ENCODE assay signal across 16 mouse cellular contexts in genomic region chr9:64621499-64622296, GRCm38 (mm10).
DNase-seq lines count a peak whose midpoint lies in the region; ATAC-seq and TF ChIP-seq lines count a peak whose summit lies in the region.
"Had no signal": no experiment of that assay in that cellular context is flagged by ENCODE, and none has a peak within 500 bp of the region (broad histone marks: within the 10 kb centered on the region; RNA-seq: fewer than 3 reads in every experiment).

No protein-coding gene starts in this region.

- H3K4me1 ChIP-seq in forebrain, embryonic 16.5 days (replicated peaks; ENCODE audit: control insufficient read depth, insufficient read depth, low read length), result peaks cover 17% of the 10 kb centered on the region
- H3K4me1 ChIP-seq in midbrain, embryonic 11.5 days (ENCODE audit: control insufficient read depth, insufficient read depth, low read length), result peaks cover 4% of the 10 kb centered on the region; the same call in 1 of the 2 replicates
- H3K4me1 ChIP-seq in lung, postnatal 0 days (ENCODE audit: insufficient read depth, low read depth, low read length), result no peaks in the 10 kb centered on the region
- H3K4me1 ChIP-seq: heart, embryonic 13.5 days; liver, embryonic 15.5 days had no signal

- H3K9ac ChIP-seq in forebrain, embryonic 16.5 days (replicated peaks; ENCODE audit: low read depth, low read length), result no peak overlapping the region
- H3K9ac ChIP-seq in midbrain, embryonic 11.5 days (ENCODE audit: low read length), result no peak overlapping the region
- H3K9ac ChIP-seq in lung, postnatal 0 days (replicated peaks; ENCODE audit: low read depth), result no peak overlapping the region
- H3K9ac ChIP-seq: heart, embryonic 13.5 days; liver, embryonic 15.5 days had no signal

- WGBS in forebrain, embryonic 16.5 days, result 25% methylated on average over 5 of the region's 5 CpGs
- WGBS in midbrain, embryonic 11.5 days, result 38% methylated on average over 5 of the region's 5 CpGs
- 54% methylated on average over 5 of the region's 5 CpGs for WGBS in lung, postnatal 0 days

- no peak overlapping the region for H3K4me2 ChIP-seq in forebrain, embryonic 16.5 days (ENCODE audit: low read length)
- H3K4me2 ChIP-seq in midbrain, embryonic 11.5 days, result no peak overlapping the region
- H3K4me2 ChIP-seq in lung, postnatal 0 days (replicated peaks; ENCODE audit: low read depth, low read length), result no peak overlapping the region
- H3K4me2 ChIP-seq: heart, embryonic 13.5 days; liver, embryonic 15.5 days had no signal

- H3K4me3 ChIP-seq in forebrain, embryonic 16.5 days (replicated peaks; ENCODE audit: low read length), result no peak overlapping the region
- H3K4me3 ChIP-seq in midbrain, embryonic 11.5 days (ENCODE audit: low read depth, low read length), result no peak overlapping the region
- H3K4me3 ChIP-seq in lung, postnatal 0 days (ENCODE audit: low read depth, low read length), result no peak overlapping the region
- H3K4me3 ChIP-seq: heart, embryonic 13.5 days; limb, embryonic 10.5 days; liver, embryonic 15.5 days had no signal

- no peak overlapping the region for H3K27ac ChIP-seq in forebrain, embryonic 16.5 days (ENCODE audit: low read length)
- no peak overlapping the region for H3K27ac ChIP-seq in midbrain, embryonic 11.5 days (ENCODE audit: low read depth, low read length)
- H3K27ac ChIP-seq in lung, postnatal 0 days (ENCODE audit: low read length), result no peak overlapping the region
- H3K27ac ChIP-seq: heart, embryonic 13.5 days; kidney, postnatal 0 days; limb, embryonic 10.5 days; liver, embryonic 15.5 days; macrophage had no signal

- no peak for TF ChIP-seq CTCF in lung, postnatal 0 days (IDR thresholded peaks at IDR 0.05)

- no peaks in the 10 kb centered on the region for H3K36me3 ChIP-seq in forebrain, embryonic 16.5 days (ENCODE audit: control insufficient read depth, insufficient read depth)
- H3K36me3 ChIP-seq in midbrain, embryonic 11.5 days (ENCODE audit: control insufficient read depth, insufficient read depth, low read length), result no peaks in the 10 kb centered on the region
- H3K36me3 ChIP-seq in lung, postnatal 0 days (ENCODE audit: insufficient read depth, low read length), result no peaks in the 10 kb centered on the region
- H3K36me3 ChIP-seq: heart, embryonic 13.5 days; limb, embryonic 10.5 days; liver, embryonic 15.5 days had no signal

- DNase-seq in brain, adult 2 months (ENCODE audit: low read depth, low spot score), result peak; percentile 96
- peak; percentile 82 to 86 for DNase-seq in cerebellum, adult 18-20 months
- no peak for DNase-seq in midbrain, embryonic 11.5 days (ENCODE audit: low spot score, missing footprints)
- DNase-seq in lung, postnatal 0 days (ENCODE audit: low spot score), result no peak
- no peak for DNase-seq in adipocyte (ENCODE audit: low spot score)
- DNase-seq in thymus, postnatal 14 days, result no peak
- DNase-seq: gastrocnemius, postnatal 14 days had no signal

- no peak for TF ChIP-seq EP300 in lung, postnatal 0 days (IDR thresholded peaks at IDR 0.05)

- no peaks in the 10 kb centered on the region for H3K9me3 ChIP-seq in forebrain, embryonic 16.5 days (ENCODE audit: control insufficient read depth, low read length)
- H3K9me3 ChIP-seq in midbrain, embryonic 11.5 days (ENCODE audit: control insufficient read depth, low read length), result no peaks in the 10 kb centered on the region
- no peaks in the 10 kb centered on the region for H3K9me3 ChIP-seq in lung, postnatal 0 days (ENCODE audit: low read length)
- H3K9me3 ChIP-seq: heart, embryonic 13.5 days; limb, embryonic 10.5 days; liver, embryonic 15.5 days had no signal

- peak; percentile 74 for ATAC-seq in forebrain, embryonic 16.5 days
- ATAC-seq in midbrain, embryonic 11.5 days (ENCODE audit: low FRiP score), result 0 out of 2 replicates have a peak, but pooled peaks have one; percentile 27
- no peak for ATAC-seq in lung, postnatal 0 days
- no peak for ATAC-seq in erythroid progenitor cell, adult 5-6 weeks (replicated peaks; ENCODE audit: low FRiP score, poor library complexity, severe bottlenecking)
- ATAC-seq: activated CD4-positive, CD25-positive, alpha-beta regulatory T cell, adult 4 months; inflammation-experienced regulatory T-cells, adult 6 months had no signal

- H3K27me3 ChIP-seq in forebrain, embryonic 16.5 days (replicated peaks; ENCODE audit: control insufficient read depth, insufficient read depth, low read length), result no peaks in the 10 kb centered on the region
- no peaks in the 10 kb centered on the region for H3K27me3 ChIP-seq in midbrain, embryonic 11.5 days (ENCODE audit: control insufficient read depth, insufficient read depth, low read length)
- H3K27me3 ChIP-seq in lung, postnatal 0 days (replicated peaks; ENCODE audit: insufficient read depth, low read length), result no peaks in the 10 kb centered on the region
- H3K27me3 ChIP-seq: heart, embryonic 13.5 days had no signal

Comparison
In these comparisons a context has a peak if more than half of its experiments do, and no peak if none do; other contexts are left out.
1. DNase-seq: peak in brain, adult 2 months (single experiment) and cerebellum, adult 18-20 months (2 of 2); none in midbrain, embryonic 11.5 days (single experiment), lung, postnatal 0 days (single experiment), adipocyte (single experiment) and thymus, postnatal 14 days (single experiment).
2. ATAC-seq: peak in forebrain, embryonic 16.5 days (single experiment) and midbrain, embryonic 11.5 days (single experiment); none in lung, postnatal 0 days (single experiment) and erythroid progenitor cell, adult 5-6 weeks (single experiment).